Mouse (Mus musculus): ENCODE measurements around the gene B4galt7. TPM values are rescaled to one million over a fixed set of nuclear protein-coding genes. Genes with fewer than 3 reads are reported as not detected.
"Not testable (repeated sequence)": the region's sequence is repeated elsewhere in the genome, so short reads cannot be mapped to it uniquely, and the experiment has no call there.

B4galt7 gene
- polyA plus RNA-seq, 1 experiment from 2014 or later: 11.3 TPM

DNA sequence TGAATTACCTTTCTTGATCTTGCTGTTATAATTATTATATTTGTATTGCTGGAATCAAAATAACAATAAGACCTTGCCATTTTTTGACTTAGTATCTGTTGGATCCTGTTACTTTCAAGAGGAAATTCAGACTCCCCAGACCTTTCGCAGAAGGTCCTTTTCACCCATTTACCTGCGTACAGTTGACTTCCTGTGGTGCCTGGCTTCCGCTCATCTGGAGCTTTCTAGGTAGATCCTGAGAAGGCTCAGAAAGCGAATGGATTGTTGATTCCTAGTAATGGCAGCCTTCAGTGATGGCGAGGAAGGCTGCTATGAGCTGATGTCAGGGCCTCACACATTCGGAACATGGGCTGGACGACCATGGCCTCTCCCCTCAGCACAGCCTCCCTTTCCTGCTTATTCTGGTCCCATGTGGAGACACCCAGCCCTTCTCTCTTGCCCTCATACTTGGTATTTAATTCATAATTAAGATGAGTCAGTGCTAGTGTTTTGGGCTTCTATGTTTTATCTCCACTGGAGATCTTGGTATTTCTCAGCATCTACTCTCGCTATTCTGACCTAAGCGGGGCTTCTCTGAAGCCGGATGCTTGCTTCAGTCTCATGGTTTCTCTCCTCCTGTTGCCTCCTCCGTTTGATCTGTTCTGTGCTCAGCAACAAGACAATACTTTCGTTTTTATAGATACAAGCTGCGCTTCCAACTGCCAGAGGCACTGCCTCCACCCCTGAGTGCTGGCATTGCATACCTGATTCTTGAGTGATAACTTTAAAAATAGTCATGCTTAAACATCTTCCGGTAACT lies 36.7 kb downstream of the B4galt7 start:
- no peaks in the 10 kb centered on the region for H3K27me3 ChIP-seq (replicated peaks)
- peak overlapping the region; percentile 95 for H3K4me3 ChIP-seq
- H3K36me3 ChIP-seq: peaks cover 70% of the 10 kb centered on the region
- 83% methylated on average over 14 of the region's 14 CpGs for WGBS (ENCODE audit: insufficient replicate concordance)
- 0 out of 2 replicates have a peak overlapping the region, but pooled peaks have one; percentile 29 for H3K9ac ChIP-seq
- H3K9me3 ChIP-seq (replicated peaks): no peaks in the 10 kb centered on the region
- no peak overlapping the region for H3K27ac ChIP-seq
- peak overlapping the region; percentile 90 for H3K4me2 ChIP-seq
- H3K4me1 ChIP-seq: peaks cover 28% of the 10 kb centered on the region
- no peak for ATAC-seq

DNA sequence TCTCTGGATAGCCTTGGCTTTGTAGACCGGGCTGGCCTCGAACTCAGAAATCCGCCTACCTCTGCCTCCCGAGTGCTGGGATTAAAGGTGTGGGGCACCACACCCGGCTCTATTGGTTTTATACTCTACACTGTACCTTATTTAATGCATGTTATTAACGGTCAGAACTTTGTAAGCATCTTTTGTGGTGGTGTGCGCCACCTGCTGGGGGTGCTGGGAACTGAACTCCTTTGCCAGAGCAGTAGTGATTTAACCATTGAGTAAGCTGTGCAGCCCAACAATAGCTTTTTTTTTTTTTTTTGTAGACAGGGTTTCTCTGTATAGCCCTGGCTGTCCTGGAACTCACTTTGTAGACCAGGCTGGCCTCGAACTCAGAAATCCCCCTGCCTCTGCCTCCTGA lies 40.8 kb downstream of the B4galt7 start:
- H3K4me3 ChIP-seq; H3K4me2 ChIP-seq; H3K9ac ChIP-seq; H3K27me3 ChIP-seq (replicated peaks); H3K9me3 ChIP-seq (replicated peaks); H3K27ac ChIP-seq; ATAC-seq: not testable (repeated sequence)
- peaks cover 21% of the 10 kb centered on the region for H3K4me1 ChIP-seq
- WGBS (ENCODE audit: insufficient replicate concordance): 43% methylated on average over 8 of the region's 8 CpGs
- peaks cover 82% of the 10 kb centered on the region for H3K36me3 ChIP-seq

DNA sequence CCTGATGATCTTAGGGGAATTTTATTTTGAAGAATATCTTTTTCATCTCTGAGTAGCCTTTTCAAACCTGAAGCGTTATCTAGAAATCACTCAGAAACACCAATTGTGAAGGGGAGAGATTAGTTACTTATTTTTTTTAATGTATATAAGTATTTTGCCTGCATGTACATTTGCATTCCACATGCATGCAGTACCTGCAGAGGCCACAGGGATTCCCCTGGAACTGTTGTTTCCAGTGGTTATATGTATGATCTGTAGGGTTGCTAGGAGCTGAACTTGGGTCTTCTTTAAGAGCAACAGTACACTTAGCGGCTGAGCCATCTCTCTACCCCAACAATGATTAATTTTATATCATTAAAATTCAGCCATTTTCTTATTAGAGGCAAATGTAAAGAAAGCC lies 44.8 kb downstream of the B4galt7 start:
- ATAC-seq: no peak
- WGBS (ENCODE audit: insufficient replicate concordance): 87% methylated on average over 2 of the region's 2 CpGs
- H3K27ac ChIP-seq: no peak overlapping the region
- no peaks in the 10 kb centered on the region for H3K4me1 ChIP-seq
- no peaks in the 10 kb centered on the region for H3K9me3 ChIP-seq (replicated peaks)
- H3K4me2 ChIP-seq: no peak overlapping the region
- H3K4me3 ChIP-seq: no peak overlapping the region
- no peaks in the 10 kb centered on the region for H3K27me3 ChIP-seq (replicated peaks)
- peaks cover 88% of the 10 kb centered on the region for H3K36me3 ChIP-seq
- H3K9ac ChIP-seq: no peak overlapping the region

DNA sequence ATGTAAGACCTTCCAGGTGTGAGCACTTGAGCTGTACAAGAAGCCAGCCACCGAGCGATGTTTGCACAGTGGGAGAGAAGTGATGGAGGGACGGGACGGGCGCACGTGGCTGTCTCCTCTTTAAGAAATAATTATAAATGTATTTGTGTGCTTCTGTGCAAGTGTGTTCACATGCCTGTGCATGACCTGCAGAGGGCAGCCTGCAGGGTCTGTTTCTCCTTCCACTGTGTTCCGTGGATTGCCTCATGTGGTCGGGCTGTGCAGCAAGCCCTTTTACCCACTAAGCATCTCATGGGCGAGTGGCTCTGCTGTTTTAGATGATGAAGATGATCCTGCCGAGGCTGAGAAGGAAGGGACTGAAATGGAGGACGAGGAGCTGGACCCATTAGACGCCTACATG lies 50.4 kb downstream of the B4galt7 start:
- no peak for ATAC-seq
- Histone ChIP-seq H3K4me1 (peaks cover 6% of the 10 kb centered on the region), H3K9me3 (replicated peaks) (no peaks in the 10 kb centered on the region), H3K27ac (no peak overlapping the region), H3K36me3 (peaks cover 100% of the 10 kb centered on the region), H3K4me3 (no peak overlapping the region), H3K4me2 (no peak overlapping the region), H3K9ac (no peak overlapping the region), H3K27me3 (replicated peaks) (no peaks in the 10 kb centered on the region)
- 88% methylated on average over 12 of the region's 12 CpGs for WGBS (ENCODE audit: insufficient replicate concordance)

DNA sequence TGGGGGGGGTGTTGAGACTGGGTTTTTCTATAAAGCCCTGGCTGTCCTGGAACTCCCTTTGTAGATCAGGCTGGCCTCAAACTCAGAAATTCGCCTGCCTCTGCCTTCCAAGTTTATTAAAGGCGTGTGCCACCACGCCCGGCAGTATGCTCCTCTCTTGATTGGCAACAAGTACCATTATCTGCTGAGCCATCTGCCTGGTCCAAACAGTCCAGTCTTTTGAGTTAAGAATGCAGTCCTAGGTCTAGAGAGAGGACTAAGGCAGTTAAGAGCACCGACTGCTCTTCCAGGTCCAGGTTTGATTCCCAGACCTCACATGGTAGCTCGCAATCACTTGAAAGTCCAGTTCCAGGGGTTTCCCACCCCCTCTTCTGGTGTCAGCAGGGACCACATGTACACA lies 51.3 kb downstream of the B4galt7 start:
- H3K4me3 ChIP-seq: no peak overlapping the region
- ATAC-seq: 0 out of 2 replicates have a peak, but pooled peaks have one; percentile 51
- no peak overlapping the region for H3K9ac ChIP-seq
- no peak overlapping the region for H3K4me2 ChIP-seq
- no peaks in the 10 kb centered on the region for H3K9me3 ChIP-seq (replicated peaks)
- H3K4me1 ChIP-seq: peaks cover 6% of the 10 kb centered on the region
- peaks cover 100% of the 10 kb centered on the region for H3K36me3 ChIP-seq
- no peaks in the 10 kb centered on the region for H3K27me3 ChIP-seq (replicated peaks)
- WGBS (ENCODE audit: insufficient replicate concordance): 73% methylated on average over 6 of the region's 6 CpGs
- no peak overlapping the region for H3K27ac ChIP-seq

Other genes with a start within 250 kb of the B4galt7 start
- 85.4 and 87.9 TPM in 2 replicates for gene Lman2, start 237.1 kb upstream of the B4galt7 start, polyA plus RNA-seq (2016; fragmentation: Nextera tagmentation; extraction: Ambion mirVana)
- gene Rgs14, start 230.2 kb upstream of the B4galt7 start, polyA plus RNA-seq (2016; fragmentation: Nextera tagmentation; extraction: Ambion mirVana): 1.9 and 2.5 TPM in 2 replicates
- gene Slc34a1, start 201.7 kb upstream of the B4galt7 start, polyA plus RNA-seq (2016; fragmentation: Nextera tagmentation; extraction: Ambion mirVana): not detected in 2 replicates
- not detected in 2 replicates for gene Pfn3, start 184.7 kb upstream of the B4galt7 start, polyA plus RNA-seq (2016; fragmentation: Nextera tagmentation; extraction: Ambion mirVana)
- 55.9 and 57.0 TPM in 2 replicates for gene F12, start 173.1 kb upstream of the B4galt7 start, polyA plus RNA-seq (2016; fragmentation: Nextera tagmentation; extraction: Ambion mirVana)
- gene Grk6, start 154.8 kb upstream of the B4galt7 start, polyA plus RNA-seq (2016; fragmentation: Nextera tagmentation; extraction: Ambion mirVana): 44.1 and 44.6 TPM in 2 replicates
- not detected in 2 replicates for gene Prr7, start 135.6 kb upstream of the B4galt7 start, polyA plus RNA-seq (2016; fragmentation: Nextera tagmentation; extraction: Ambion mirVana)
- 24.2 and 27.0 TPM in 2 replicates for gene Dbn1, start 111.8 kb upstream of the B4galt7 start, polyA plus RNA-seq (2016; fragmentation: Nextera tagmentation; extraction: Ambion mirVana)
- gene Pdlim7, start 86.2 kb upstream of the B4galt7 start, polyA plus RNA-seq (2016; fragmentation: Nextera tagmentation; extraction: Ambion mirVana): 44.3 and 45.2 TPM in 2 replicates
- gene Dok3, start 70.6 kb upstream of the B4galt7 start, polyA plus RNA-seq (2016; fragmentation: Nextera tagmentation; extraction: Ambion mirVana): 3.4 and 4.4 TPM in 2 replicates
- 40.2 and 42.0 TPM in 2 replicates for gene Ddx41, start 63.2 kb upstream of the B4galt7 start, polyA plus RNA-seq (2016; fragmentation: Nextera tagmentation; extraction: Ambion mirVana)
- gene Fam193b, start 28.8 kb upstream of the B4galt7 start, polyA plus RNA-seq (2016; fragmentation: Nextera tagmentation; extraction: Ambion mirVana): 15.9 and 17.5 TPM in 2 replicates
- 73.8 and 75.8 TPM in 2 replicates for gene Tmed9, start 26.2 kb upstream of the B4galt7 start, polyA plus RNA-seq (2016; fragmentation: Nextera tagmentation; extraction: Ambion mirVana)
- 19.1 and 20.9 TPM in 2 replicates for gene Caml, start 23.1 kb downstream of the B4galt7 start, polyA plus RNA-seq (2016; fragmentation: Nextera tagmentation; extraction: Ambion mirVana)
- 28.2 and 30.2 TPM in 2 replicates for gene Ddx46, start 35.1 kb downstream of the B4galt7 start, polyA plus RNA-seq (2016; fragmentation: Nextera tagmentation; extraction: Ambion mirVana)
- gene B230219D22Rik, start 93.2 kb downstream of the B4galt7 start, polyA plus RNA-seq (2016; fragmentation: Nextera tagmentation; extraction: Ambion mirVana): 22.8 and 23.2 TPM in 2 replicates
- gene Txndc15, start 114.8 kb downstream of the B4galt7 start, polyA plus RNA-seq (2016; fragmentation: Nextera tagmentation; extraction: Ambion mirVana): 32.0 and 33.5 TPM in 2 replicates
- 45.8 and 47.5 TPM in 2 replicates for gene Pcbd2, start 127.5 kb downstream of the B4galt7 start, polyA plus RNA-seq (2016; fragmentation: Nextera tagmentation; extraction: Ambion mirVana)
- gene Catsper3, start 184.7 kb downstream of the B4galt7 start, polyA plus RNA-seq (2016; fragmentation: Nextera tagmentation; extraction: Ambion mirVana): 0.13 TPM in 1 of 2 replicates, not detected in the other
- gene Pitx1, start 236.3 kb downstream of the B4galt7 start, polyA plus RNA-seq (2016; fragmentation: Nextera tagmentation; extraction: Ambion mirVana): 0.69 and 0.88 TPM in 2 replicates